Mouse (Mus musculus): ENCODE measurements around the gene Nfia. TPM values are rescaled to one million over a fixed set of nuclear protein-coding genes. Genes with fewer than 3 reads are reported as not detected.

The Nfia gene
- polyA plus RNA-seq, 1 experiment from 2014 or later, result 88.3 TPM

GRCm38 (mm10) chr4:97986735-97987075 is 214.2 kb downstream of the Nfia start:
- WGBS, result 87% methylated on average over 4 of the region's 4 CpGs
- Histone ChIP-seq H3K9ac (replicated peaks; ENCODE audit: low read depth, low read length) (no peak overlapping the region), H3K4me2 (ENCODE audit: low read length) (no peak overlapping the region), H3K4me3 (replicated peaks; ENCODE audit: low read length) (no peak overlapping the region), H3K36me3 (ENCODE audit: control insufficient read depth, insufficient read depth) (no peaks in the 10 kb centered on the region), H3K4me1 (replicated peaks; ENCODE audit: control insufficient read depth, insufficient read depth, low read length) (peaks cover 6% of the 10 kb centered on the region; the same call in 1 of the 2 replicates), H3K9me3 (ENCODE audit: control insufficient read depth, low read length) (no peaks in the 10 kb centered on the region), H3K27me3 (replicated peaks; ENCODE audit: control insufficient read depth, insufficient read depth, low read length) (no peaks in the 10 kb centered on the region), H3K27ac (ENCODE audit: low read length) (no peak overlapping the region)
- ATAC-seq, result no peak

GRCm38 (mm10) chr4:97988703-97989102 is 216.2 kb downstream of the Nfia start:
- ATAC-seq, result no peak
- 0 out of 2 replicates have a peak overlapping the region, but pooled peaks have one; percentile 2 for H3K27ac ChIP-seq (ENCODE audit: low read length)

GRCm38 (mm10) chr4:97990431-97990830 is 217.9 kb downstream of the Nfia start:
- H3K36me3 ChIP-seq (ENCODE audit: control insufficient read depth, insufficient read depth), result no peaks in the 10 kb centered on the region
- no peak for ATAC-seq
- H3K9ac ChIP-seq (replicated peaks; ENCODE audit: low read depth, low read length), result no peak overlapping the region
- H3K4me2 ChIP-seq (ENCODE audit: low read length), result no peak overlapping the region
- peaks cover 4% of the 10 kb centered on the region; the same call in 1 of the 2 replicates for H3K4me1 ChIP-seq (replicated peaks; ENCODE audit: control insufficient read depth, insufficient read depth, low read length)
- H3K27ac ChIP-seq (ENCODE audit: low read length), result no peak overlapping the region
- no peaks in the 10 kb centered on the region for H3K9me3 ChIP-seq (ENCODE audit: control insufficient read depth, low read length)
- 81% methylated on average over 5 of the region's 5 CpGs for WGBS
- no peaks in the 10 kb centered on the region for H3K27me3 ChIP-seq (replicated peaks; ENCODE audit: control insufficient read depth, insufficient read depth, low read length)
- H3K4me3 ChIP-seq (replicated peaks; ENCODE audit: low read length), result no peak overlapping the region

More at GRCm38 (mm10) chr4:97988703-97989102, 216.2 kb downstream of the Nfia start:
- no peaks in the 10 kb centered on the region for H3K9me3 ChIP-seq (ENCODE audit: control insufficient read depth, low read length)
- H3K27me3 ChIP-seq (replicated peaks; ENCODE audit: control insufficient read depth, insufficient read depth, low read length), result no peaks in the 10 kb centered on the region
- H3K4me2 ChIP-seq (ENCODE audit: low read length), result no peak overlapping the region
- H3K9ac ChIP-seq (replicated peaks; ENCODE audit: low read depth, low read length), result no peak overlapping the region
- H3K4me1 ChIP-seq (replicated peaks; ENCODE audit: control insufficient read depth, insufficient read depth, low read length), result peaks cover 4% of the 10 kb centered on the region; the same call in 1 of the 2 replicates
- H3K4me3 ChIP-seq (replicated peaks; ENCODE audit: low read length), result no peak overlapping the region
- WGBS, result 47% methylated on average over 5 of the region's 5 CpGs
- H3K36me3 ChIP-seq (ENCODE audit: control insufficient read depth, insufficient read depth), result no peaks in the 10 kb centered on the region

- ATAC-seq, result no peak
- Histone ChIP-seq H3K4me3 (replicated peaks; ENCODE audit: low read length) (no peak overlapping the region), H3K9ac (replicated peaks; ENCODE audit: low read depth, low read length) (no peak overlapping the region), H3K27ac (ENCODE audit: low read length) (no peak overlapping the region), H3K36me3 (ENCODE audit: control insufficient read depth, insufficient read depth) (no peaks in the 10 kb centered on the region), H3K9me3 (ENCODE audit: control insufficient read depth, low read length) (no peaks in the 10 kb centered on the region), H3K4me2 (ENCODE audit: low read length) (no peak overlapping the region), H3K4me1 (replicated peaks; ENCODE audit: control insufficient read depth, insufficient read depth, low read length) (peaks cover 5% of the 10 kb centered on the region), H3K27me3 (replicated peaks; ENCODE audit: control insufficient read depth, insufficient read depth, low read length) (no peaks in the 10 kb centered on the region)
- 83% methylated on average over 11 of the region's 11 CpGs for WGBS
These were observed 218.9 kb downstream of the Nfia start for GRCm38 (mm10) chr4:97991395-97991794.

GRCm38 (mm10) chr4:97991880-97992279 is 219.3 kb downstream of the Nfia start:
- ATAC-seq, result no peak
- Histone ChIP-seq H3K9ac (replicated peaks; ENCODE audit: low read depth, low read length) (no peak overlapping the region), H3K36me3 (ENCODE audit: control insufficient read depth, insufficient read depth) (no peaks in the 10 kb centered on the region), H3K27me3 (replicated peaks; ENCODE audit: control insufficient read depth, insufficient read depth, low read length) (no peaks in the 10 kb centered on the region), H3K9me3 (ENCODE audit: control insufficient read depth, low read length) (no peaks in the 10 kb centered on the region), H3K4me2 (ENCODE audit: low read length) (no peak overlapping the region), H3K4me1 (replicated peaks; ENCODE audit: control insufficient read depth, insufficient read depth, low read length) (peaks cover 10% of the 10 kb centered on the region), H3K27ac (ENCODE audit: low read length) (no peak overlapping the region), H3K4me3 (replicated peaks; ENCODE audit: low read length) (no peak overlapping the region)
- WGBS, result 29% methylated on average over 3 of the region's 3 CpGs

- Histone ChIP-seq H3K27ac (ENCODE audit: low read length) (no peak overlapping the region), H3K9ac (replicated peaks; ENCODE audit: low read depth, low read length) (no peak overlapping the region), H3K4me3 (replicated peaks; ENCODE audit: low read length) (no peak overlapping the region), H3K4me1 (replicated peaks; ENCODE audit: control insufficient read depth, insufficient read depth, low read length) (peaks cover 10% of the 10 kb centered on the region), H3K36me3 (ENCODE audit: control insufficient read depth, insufficient read depth) (no peaks in the 10 kb centered on the region), H3K4me2 (ENCODE audit: low read length) (no peak overlapping the region), H3K27me3 (replicated peaks; ENCODE audit: control insufficient read depth, insufficient read depth, low read length) (no peaks in the 10 kb centered on the region), H3K9me3 (ENCODE audit: control insufficient read depth, low read length) (no peaks in the 10 kb centered on the region)
- no peak for ATAC-seq
- WGBS, result 76% methylated on average over 8 of the region's 8 CpGs
These were observed 223.6 kb downstream of the Nfia start for GRCm38 (mm10) chr4:97995911-97996712.

DNA sequence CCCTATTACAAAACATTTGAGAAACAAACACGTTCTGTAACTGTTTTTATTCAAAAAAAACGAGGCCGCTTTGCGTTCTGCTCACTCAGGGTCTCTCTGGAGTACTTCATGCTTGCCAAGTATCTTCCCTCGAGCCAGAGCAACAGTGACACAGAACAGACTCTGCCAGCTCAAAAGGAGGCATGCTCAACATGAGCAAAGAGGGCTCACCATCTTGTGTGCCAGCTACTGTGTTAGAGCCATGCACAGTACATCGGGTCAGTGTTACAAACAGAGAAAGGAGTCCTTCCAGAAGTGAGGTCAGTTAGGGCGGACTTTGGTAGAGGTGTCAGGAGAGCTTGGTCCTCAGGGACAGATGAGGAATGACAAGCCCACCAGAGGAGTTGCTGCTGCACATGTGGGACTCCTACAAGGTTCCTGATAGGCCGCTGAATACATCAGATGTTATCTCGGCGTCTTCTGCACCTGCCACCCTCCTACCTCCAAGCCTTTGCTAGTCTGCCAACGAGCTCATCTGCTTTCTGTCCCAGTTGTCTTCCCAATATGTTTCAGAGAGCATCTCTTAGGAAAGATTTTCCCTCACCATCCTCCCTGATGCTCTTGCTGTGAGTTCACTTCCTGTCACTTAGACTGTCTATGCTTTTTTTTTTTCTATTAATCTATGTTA is 224.8 kb downstream of the Nfia start:
- no peaks in the 10 kb centered on the region for H3K27me3 ChIP-seq (replicated peaks; ENCODE audit: control insufficient read depth, insufficient read depth, low read length)
- no peak overlapping the region for H3K9ac ChIP-seq (replicated peaks; ENCODE audit: low read depth, low read length)
- no peak overlapping the region for H3K4me3 ChIP-seq (replicated peaks; ENCODE audit: low read length)
- peaks cover 14% of the 10 kb centered on the region for H3K4me1 ChIP-seq (replicated peaks; ENCODE audit: control insufficient read depth, insufficient read depth, low read length)
- no peak overlapping the region for H3K4me2 ChIP-seq (ENCODE audit: low read length)
- peak overlapping the region; percentile 50; the same call in 1 of the 2 replicates for H3K27ac ChIP-seq (ENCODE audit: low read length)
- ATAC-seq, result peak; percentile 78
- no peaks in the 10 kb centered on the region for H3K9me3 ChIP-seq (ENCODE audit: control insufficient read depth, low read length)
- 62% methylated on average over 11 of the region's 11 CpGs for WGBS
- H3K36me3 ChIP-seq (ENCODE audit: control insufficient read depth, insufficient read depth), result no peaks in the 10 kb centered on the region

- H3K4me1 ChIP-seq (replicated peaks; ENCODE audit: control insufficient read depth, insufficient read depth, low read length), result peaks cover 30% of the 10 kb centered on the region
- ATAC-seq, result no peak
- 71% methylated on average over 5 of the region's 5 CpGs for WGBS
These were observed 229.7 kb downstream of the Nfia start for GRCm38 (mm10) chr4:98002206-98002605.

GRCm38 (mm10) chr4:98003323-98004107 is 231.0 kb downstream of the Nfia start:
- Histone ChIP-seq H3K9me3 (ENCODE audit: control insufficient read depth, low read length) (no peaks in the 10 kb centered on the region), H3K36me3 (ENCODE audit: control insufficient read depth, insufficient read depth) (no peaks in the 10 kb centered on the region), H3K27ac (ENCODE audit: low read length) (peak overlapping the region; percentile 83), H3K4me3 (replicated peaks; ENCODE audit: low read length) (no peak overlapping the region), H3K4me1 (replicated peaks; ENCODE audit: control insufficient read depth, insufficient read depth, low read length) (peaks cover 29% of the 10 kb centered on the region), H3K27me3 (replicated peaks; ENCODE audit: control insufficient read depth, insufficient read depth, low read length) (no peaks in the 10 kb centered on the region), H3K4me2 (ENCODE audit: low read length) (peak overlapping the region; percentile 14), H3K9ac (replicated peaks; ENCODE audit: low read depth, low read length) (peak overlapping the region; percentile 10; the same call in 1 of the 2 replicates)
- ATAC-seq, result peak; percentile 80
- WGBS, result 13% methylated on average over 12 of the region's 12 CpGs

More at GRCm38 (mm10) chr4:98002206-98002605, 229.7 kb downstream of the Nfia start:
- Histone ChIP-seq H3K27me3 (replicated peaks; ENCODE audit: control insufficient read depth, insufficient read depth, low read length) (no peaks in the 10 kb centered on the region), H3K36me3 (ENCODE audit: control insufficient read depth, insufficient read depth) (no peaks in the 10 kb centered on the region), H3K4me3 (replicated peaks; ENCODE audit: low read length) (no peak overlapping the region), H3K27ac (ENCODE audit: low read length) (no peak overlapping the region; the same call in 1 of the 2 replicates), H3K4me2 (ENCODE audit: low read length) (no peak overlapping the region), H3K9ac (replicated peaks; ENCODE audit: low read depth, low read length) (no peak overlapping the region), H3K9me3 (ENCODE audit: control insufficient read depth, low read length) (no peaks in the 10 kb centered on the region)
